Mouse (Mus musculus): ENCODE results near the gene Smg7. TPM values are rescaled to one million over a fixed set of nuclear protein-coding genes. Genes with fewer than 3 reads are reported as not detected.
"Not testable (repeated sequence)": the region's sequence is repeated elsewhere in the genome, so short reads cannot be mapped to it uniquely, and the experiment has no call there.

The Smg7 gene
- 10 to 100 TPM; 35.3 to 38.1 TPM for polyA plus RNA-seq (2017; shearing (Covaris generic))

DNA sequence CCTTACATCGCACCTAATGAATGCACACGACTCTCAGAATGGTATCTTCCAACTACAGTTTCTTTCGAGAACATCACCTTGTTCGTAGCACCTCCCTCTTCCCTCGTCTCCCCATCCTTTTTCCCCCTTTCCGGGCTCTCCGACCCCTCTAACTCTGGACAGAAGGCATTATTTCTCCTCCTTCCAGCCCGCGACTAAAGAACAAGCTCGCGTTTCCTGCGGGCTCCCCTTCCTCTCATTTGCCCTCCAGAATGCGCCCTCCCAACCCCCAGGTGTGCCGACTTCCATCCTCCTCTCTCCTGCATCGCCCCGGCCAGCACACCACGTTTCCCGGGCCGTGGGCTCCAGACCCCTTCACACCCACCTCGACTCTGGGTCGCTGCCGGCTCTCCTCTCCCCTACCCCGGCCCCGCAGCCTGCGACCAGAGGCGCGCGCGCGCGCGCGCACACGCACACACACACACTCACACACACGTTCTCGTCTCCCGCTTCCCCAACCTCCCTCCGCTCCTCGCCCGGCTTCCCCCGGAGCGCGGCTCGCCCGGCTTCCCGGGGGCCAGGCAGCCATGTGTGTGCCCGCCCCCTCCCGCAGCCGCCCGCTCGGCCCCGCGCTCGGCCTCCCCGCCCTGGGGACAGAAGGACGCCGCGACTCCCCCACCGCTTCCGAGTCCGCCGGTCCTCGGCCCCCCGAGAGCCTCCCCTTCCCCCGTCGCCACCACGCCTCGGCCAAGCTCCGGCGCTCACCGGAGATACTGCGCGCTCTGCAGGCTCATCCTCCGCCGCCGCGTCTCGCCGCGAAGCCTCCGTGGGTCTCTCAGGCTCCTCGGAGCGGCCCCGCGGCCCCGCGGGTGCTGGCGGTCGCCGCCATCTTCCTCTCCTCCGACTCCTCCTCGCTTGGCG lies at the start of gene Smg7:
Gene Smg7, minus strand, starts transcription at position 882 of the 900 bp plus-strand sequence.
- no peak for ATAC-seq

DNA sequence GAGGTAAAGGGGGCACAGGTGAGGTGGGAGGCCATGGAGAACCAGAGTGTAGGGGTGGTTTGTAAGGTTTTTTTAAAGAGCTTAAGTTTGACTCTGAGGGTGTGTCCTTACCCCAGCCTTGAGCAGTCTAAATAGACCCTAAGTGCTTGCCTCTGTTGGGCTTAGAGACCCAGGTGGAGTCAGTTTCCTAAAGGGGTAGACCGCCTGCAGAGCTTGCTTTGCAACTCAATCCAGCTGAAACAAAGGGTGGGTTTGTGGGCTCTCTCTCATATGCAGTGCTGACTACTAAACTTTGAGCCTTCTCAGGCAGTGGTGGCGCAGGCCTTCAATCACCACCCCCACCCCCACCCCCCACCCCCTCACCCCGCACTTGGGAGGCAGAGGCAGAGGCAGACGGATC lies 40.5 kb upstream of the Smg7 start:
- ATAC-seq, result no peak

GRCm38 (mm10) chr1:152936365-152936764 lies 33.9 kb upstream of the Smg7 start:
- no peak for ATAC-seq

GRCm38 (mm10) chr1:152935476-152935875 lies 33.0 kb upstream of the Smg7 start:
- no peak for ATAC-seq

DNA sequence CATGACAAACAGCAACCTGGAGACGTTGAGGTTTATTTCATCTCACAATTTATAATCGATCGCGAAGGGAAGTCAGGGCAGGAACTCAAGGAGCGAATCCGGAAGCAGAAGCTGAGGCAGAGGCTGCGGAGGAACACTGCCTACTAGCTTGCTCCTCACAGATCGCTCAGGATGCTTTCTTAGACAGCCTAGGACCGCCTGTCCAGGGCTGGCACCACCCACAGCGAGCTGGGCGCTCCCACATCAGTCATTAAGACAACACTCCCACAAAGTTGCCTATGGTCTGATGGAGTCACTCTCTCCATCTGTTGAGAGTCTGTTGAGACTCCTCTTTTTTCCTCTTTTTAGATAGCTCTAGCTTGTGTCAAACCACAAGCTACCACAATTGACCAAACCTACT lies 31.5 kb upstream of the Smg7 start:
- ATAC-seq, result no peak

GRCm38 (mm10) chr1:152921786-152922185 lies 19.3 kb upstream of the Smg7 start:
- no peak for ATAC-seq

- no peak for ATAC-seq
Measured at GRCm38 (mm10) chr1:152917626-152918025, 15.2 kb upstream of the Smg7 start.

GRCm38 (mm10) chr1:152916936-152917335 lies 14.5 kb upstream of the Smg7 start:
- ATAC-seq, result no peak

GRCm38 (mm10) chr1:152915766-152916165 lies 13.3 kb upstream of the Smg7 start:
- ATAC-seq, result no peak

DNA sequence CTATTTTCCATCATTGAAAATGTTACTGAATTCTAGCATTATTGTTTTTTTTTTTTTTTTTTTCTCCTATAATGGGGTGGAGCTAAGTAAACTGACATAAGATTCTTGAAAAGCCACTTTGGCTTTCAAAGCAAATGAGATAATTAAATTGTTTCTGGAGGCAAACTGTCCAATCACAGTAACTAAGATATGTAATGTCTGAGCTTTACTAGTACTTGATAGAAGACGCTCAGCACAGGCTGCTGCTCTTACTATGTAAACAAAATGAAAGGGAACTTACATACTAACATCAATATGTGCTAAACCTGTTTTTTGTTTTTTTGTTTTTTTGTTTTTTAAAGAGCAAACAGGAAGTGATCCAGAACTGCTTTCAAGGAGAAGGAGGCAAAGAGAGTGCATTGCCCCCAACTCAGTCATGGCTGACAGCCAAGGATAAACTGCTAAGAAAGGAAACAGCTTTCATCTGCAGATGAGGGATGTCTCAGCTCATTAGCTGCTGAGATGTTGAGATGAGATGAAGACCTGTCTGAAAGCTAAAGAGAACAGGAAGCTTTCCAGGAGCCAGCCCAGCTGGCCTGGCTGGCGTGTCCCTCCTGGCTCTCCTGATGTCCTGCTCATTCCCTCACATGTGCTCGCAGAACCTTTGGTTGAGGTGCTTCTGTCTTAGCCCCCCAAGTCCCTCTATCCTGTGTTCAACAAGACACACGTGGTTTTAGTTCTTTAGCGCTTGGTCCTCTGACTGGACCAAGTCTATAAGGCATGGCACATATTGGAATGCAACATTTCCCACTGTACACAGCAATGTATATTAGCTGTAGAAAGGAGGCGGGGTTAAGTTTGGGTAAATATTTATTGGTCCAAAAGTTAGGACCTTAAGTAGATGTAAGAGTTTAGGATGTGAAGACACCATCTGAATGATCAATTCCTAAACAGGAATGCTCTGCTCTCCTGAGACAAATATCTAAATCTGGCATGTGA lies 11.3 kb upstream of the Smg7 start:
- ATAC-seq, result no peak

DNA sequence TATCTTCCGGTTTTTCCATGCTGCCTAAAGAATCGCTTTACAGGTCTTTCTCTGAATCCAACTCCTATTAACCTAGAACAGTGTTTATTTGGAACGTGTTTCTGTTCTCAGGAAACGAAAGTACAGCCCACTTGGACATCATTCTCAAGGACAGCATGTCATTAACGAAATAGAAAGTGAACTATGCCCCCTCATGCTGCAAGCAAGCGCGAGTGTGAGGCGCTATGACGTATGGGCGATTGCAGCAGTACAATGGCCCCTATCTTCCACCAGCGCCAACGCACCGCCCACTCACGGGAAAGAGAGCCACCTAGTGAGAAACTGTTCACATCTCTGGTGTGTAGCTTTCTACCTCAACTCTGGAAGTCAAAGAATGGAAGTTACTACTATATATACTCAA lies 2.0 kb upstream of the Smg7 start:
- peak; percentile 69 for ATAC-seq

DNA sequence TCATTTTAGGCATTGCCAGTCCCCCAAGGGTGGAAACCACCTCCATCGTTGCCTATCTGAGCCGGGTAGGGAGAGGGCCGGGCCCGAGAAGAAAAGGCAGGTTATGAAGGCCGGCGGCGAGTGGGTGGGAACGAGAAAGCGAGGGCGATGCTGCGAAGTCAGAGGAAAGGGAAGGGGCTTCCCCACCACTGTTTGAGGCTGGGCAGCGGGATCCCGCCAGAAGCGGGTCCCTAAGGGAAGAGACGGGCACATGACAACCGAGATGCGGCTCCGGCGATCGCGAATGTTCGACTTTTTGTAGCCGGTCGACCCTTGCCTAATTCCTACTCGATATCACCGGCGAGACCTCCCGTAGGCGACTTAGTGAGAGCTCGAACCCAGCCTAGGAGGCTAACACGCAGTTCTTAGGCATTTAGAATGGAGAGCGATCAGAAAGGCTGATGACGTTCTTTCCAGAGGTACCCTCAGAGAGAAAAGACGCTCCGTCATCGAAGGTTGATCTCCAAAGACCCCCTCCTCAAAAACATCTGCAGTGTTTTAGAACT lies 1.2 kb upstream of the Smg7 start:
- peak; percentile 11 for ATAC-seq

GRCm38 (mm10) chr1:152902665-152903516 lies 445 bp upstream of the Smg7 start:
- ATAC-seq, result peak; percentile 63

GRCm38 (mm10) chr1:152901419-152901764 lies 1.1 kb downstream of the Smg7 start:
- ATAC-seq, result no peak

DNA sequence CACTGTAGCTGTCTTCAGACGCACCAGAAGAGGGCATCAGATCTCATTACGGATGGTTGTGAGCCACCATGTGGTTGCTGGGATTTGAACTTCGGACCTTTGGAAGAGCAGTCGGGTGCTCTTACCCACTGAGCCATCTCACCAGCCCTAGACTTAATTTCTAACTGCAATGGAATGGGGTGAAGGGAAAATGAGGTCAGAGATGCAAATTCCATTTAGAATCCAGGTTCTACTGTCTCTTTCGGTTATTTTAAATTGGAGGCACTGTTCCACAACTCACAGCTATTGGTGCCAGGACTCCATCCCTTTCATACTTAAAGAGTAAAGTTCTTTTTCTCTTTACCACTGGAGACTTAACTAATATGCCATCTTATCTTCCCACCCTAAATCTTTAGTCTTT lies 14.4 kb downstream of the Smg7 start:
- not testable (repeated sequence) for ATAC-seq

GRCm38 (mm10) chr1:152871031-152871430 lies 31.4 kb downstream of the Smg7 start:
- no peak for ATAC-seq

DNA sequence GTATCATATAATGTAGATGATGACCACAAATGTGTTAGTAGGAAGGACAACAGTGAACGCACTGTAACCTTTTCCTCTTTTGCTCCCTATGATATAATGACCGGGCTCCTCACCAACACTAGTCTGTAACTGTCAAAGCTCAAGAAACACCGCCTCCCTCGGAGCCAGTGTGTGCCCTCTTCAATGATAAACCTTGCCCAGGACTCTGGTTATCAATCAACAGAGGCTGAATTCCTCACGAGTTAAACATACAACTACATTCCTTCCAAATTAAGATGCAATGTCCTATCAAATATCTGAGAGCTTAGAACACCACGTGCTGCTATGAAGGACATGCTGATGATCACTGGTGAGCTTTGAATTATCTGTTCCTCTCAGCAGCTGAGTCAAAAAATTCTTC lies 32.5 kb downstream of the Smg7 start:
- ATAC-seq, result no peak

- no peak for ATAC-seq
Measured at GRCm38 (mm10) chr1:152846856-152847255, 55.6 kb downstream of the Smg7 start.

- no peak for ATAC-seq
Measured at GRCm38 (mm10) chr1:152845211-152845730, 57.2 kb downstream of the Smg7 start.

- ATAC-seq, result no peak
Measured at GRCm38 (mm10) chr1:152844634-152845033, 57.8 kb downstream of the Smg7 start.

- peak; percentile 48 for ATAC-seq
Measured at GRCm38 (mm10) chr1:152841057-152841456, 61.4 kb downstream of the Smg7 start.

DNA sequence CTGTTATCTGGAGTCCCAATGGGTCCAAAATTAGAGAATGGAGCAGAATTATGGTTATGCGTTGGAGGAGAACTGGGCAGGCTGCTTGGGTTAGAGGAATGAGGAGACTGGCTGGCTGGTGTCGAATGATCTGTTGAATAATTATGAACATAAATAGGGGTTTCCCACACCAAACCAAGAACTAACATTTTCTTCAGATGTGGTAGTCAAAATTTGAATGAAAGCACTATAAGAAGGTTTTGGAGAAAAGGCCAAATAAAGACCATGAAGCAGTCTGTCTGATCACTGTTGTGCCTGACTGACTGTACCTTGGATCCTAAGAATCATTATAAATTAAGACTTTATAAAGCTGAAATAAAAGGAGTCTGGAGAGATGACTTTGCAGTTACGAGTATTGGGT lies 62.1 kb downstream of the Smg7 start:
- no peak for ATAC-seq
